Mouse (Mus musculus): ENCODE measurements at regions not wholly inside any gene's neighbourhood (a gene's known extent, or its start where the extent isn't known, plus 50 kb on each side); places are given as distances from the start of the nearest gene placed in this dataset.
A peak's percentile ranks its signal among the peaks of the same experiment; 100 is the strongest.

GRCm38 (mm10) chr1:9470003-9470402 is 1943.9 kb upstream of the A830018L16Rik start:
- peak; percentile 28; the same call in 1 of the 2 replicates for TF ChIP-seq EP300 (IDR thresholded peaks at IDR 0.05; ENCODE audit: insufficient read depth, low read depth, low read length)
- TF ChIP-seq CTCF (IDR thresholded peaks at IDR 0.05; ENCODE audit: low read depth, low read length), result no peak

Data from ES-Bruce4 (cell line).